Mouse (Mus musculus): ENCODE data around the gene Zzef1. TPM values are rescaled to one million over a fixed set of nuclear protein-coding genes. Genes with fewer than 3 reads are reported as not detected.

Gene Zzef1
- total RNA-seq, 2 experiments from 2014 or later = 45.5 to 51.1 TPM

DNA sequence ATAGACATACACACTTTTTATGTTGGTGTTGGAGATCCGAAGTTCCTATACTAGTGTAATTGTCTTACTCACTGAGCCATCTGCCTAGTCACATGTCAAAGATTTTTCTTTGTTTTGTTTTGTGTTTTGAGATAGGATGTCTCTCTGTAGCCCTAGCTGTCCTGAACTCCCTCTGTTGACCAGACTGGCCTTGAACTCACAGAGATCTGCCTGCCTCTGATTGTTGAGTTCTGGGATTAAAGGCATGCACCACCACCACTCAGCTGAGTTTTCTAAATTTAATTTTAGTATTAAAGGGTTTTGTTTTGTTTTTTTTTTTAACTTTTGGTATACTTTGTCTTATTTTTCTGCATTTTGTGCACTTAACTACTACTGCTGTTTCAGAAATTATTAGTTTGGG, 76.0 kb downstream of the Zzef1 start:
- DNase-seq (ENCODE audit: low spot score in 2 of 2) = no peak

DNA sequence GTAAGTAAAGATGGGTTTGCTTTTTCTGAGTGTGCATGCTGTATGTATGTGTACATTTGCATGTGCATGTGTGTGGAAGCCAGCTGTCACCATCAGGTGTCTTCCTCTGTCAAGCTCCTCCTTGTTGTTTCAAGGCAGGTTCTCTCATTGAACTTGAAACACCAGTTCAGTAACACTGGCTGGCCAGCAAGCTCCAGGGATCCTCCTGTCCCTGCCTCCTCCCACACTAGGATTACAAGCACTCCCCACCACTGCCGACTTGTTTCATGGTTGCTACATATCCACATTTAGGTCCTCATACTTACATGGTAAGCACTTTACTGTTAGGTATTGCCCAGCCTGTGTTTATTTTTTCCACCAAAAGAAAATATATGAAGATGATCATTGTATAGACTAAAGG, 96.6 kb downstream of the Zzef1 start:
- no peak for DNase-seq (ENCODE audit: low spot score in 2 of 2)

DNA sequence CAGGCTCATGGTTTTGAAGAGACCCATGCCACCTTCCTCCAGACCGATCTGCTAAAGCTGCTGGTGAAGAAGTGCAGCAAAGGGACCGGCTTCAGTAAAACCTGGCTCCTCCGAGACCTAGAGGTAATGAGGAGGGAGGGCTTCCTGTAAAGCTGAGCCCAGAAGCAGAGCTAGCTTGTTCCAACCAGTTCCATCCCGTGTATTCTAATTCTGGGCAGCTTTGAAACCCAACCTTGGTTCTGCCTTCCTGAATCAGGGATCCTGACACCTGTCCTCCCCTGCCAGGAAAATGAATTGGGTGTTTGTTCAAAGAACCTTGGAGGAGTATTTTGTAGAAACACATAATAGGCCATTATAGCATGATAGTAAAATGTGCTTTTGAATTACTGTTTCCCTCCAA, 112.4 kb downstream of the Zzef1 start:
- DNase-seq (ENCODE audit: low spot score in 2 of 2) = no peak

DNA sequence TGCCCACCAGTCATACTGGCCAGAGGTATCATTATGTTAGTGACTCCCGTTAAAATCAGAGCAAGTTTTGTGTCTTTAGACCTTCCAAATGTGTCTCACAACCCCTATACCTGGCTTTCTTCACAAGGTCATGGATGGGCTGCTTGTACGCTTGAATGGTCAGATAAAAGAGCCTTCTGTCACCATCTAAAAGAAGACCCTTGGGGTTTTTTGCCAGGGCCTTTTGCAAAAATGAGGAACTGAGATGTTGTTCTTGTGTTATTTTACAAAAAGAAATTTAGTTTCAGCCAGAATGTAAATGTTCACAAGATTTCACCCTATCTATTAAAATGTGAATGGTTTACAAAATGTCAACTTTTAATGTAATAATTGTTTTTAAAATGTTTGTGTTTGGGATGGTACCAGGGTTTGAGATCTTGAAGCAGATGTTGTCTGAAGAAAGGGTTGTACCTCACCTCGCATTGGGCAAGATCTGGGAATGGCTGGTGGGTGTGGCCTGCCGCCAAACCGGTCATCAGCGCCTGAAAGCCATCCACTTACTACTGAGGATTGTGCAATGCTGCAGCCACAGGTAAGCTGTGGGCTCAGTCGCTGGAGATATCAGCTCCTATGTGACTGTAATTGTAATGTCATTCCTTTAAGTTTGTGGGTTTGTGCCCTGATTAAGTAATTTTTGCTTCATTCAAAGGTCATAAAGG, 121.4 kb downstream of the Zzef1 start:
- no peak for DNase-seq (ENCODE audit: low spot score in 2 of 2)

DNA sequence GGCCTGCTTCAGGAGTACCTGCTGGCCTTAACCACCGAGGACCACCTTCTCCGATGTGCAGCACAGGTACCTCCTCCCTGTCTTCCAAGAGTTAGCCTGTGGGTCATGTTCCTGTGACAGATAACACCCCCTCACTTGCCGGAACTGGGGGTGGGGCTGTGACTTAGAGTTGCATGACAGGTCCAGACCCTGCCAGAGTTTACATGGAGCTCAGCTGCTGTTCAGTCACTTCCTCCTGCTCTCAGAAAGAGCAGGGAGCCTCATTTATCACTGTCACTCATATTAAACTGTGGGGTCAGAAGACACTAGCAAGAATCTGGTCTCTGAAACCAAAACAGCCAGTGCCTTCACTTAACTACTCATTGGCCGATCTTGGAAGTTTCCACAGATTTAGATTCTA, 127.1 kb downstream of the Zzef1 start:
- no peak for DNase-seq (ENCODE audit: low spot score in 2 of 2)

DNA sequence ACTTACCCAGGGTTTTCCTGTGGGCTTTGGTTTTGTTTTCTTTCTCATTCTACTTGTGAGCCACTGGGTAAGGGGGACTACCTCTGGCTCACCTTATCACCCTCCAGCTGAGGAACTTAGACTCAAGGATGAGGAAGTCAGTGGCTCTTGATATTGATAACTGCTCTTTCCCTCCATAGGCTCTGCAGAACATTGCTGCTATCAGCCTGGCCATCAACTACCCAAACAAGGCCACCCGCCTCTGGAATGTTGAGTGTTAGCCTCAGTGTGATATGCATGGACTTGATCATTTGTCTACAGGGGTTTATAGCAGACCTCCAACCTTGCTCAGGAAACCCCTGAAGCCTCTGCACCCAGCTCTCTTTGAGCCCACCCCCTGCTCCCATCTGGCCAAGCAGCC, 128.4 kb downstream of the Zzef1 start:
- DNase-seq (ENCODE audit: low spot score in 2 of 2) = no peak

DNA sequence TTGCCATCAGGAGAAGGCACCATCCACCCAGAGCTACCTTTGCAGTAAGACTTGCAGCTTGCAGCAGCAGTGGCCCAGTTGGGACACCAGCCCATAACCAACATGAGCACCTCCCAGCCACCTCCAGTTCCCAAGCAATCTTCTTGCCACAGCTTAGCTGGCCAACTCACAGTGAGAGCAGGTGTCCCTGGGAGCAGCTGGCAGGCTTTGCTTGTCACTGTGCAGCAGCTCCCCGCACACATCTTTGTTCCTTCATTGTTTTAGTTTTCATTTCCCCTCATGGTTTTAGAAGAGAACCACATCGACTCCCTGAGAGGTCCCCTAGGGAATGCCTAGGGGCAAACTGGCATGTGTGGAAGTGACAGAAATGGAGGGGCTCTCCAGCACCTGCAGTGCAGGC, 129.0 kb downstream of the Zzef1 start:
- DNase-seq (ENCODE audit: low spot score in 2 of 2) = no peak

DNA sequence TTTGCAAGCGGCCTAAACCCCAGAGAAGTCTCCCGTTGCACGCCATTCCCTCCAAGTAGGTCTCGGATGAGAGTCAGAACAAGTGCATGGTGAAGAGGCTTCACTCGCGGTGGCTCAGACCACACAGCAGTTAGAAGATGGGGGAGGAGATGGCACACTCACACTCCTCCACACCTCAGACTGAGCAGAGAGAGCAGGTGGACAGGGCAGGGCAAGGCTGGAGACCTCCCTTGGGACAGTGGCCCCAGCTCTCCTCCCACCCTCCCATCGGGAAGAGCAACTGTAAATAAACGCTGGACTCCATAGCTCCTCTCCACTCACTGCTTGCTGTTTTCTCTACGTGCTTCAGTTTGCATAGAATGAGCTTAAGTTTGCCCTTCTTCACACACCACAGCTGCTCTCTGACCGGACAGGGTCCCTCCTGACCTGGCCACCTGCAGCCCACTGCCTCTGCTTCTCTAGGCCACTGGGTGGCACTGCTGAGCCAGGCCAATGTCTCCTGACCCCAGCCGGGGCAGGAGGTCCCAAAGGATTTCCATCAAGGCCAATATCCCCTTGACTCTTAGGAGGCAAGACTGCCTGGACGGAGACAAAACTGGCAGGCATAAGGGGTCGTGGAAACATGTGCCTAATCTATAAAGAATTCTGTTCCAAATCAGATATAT, 130.3 kb downstream of the Zzef1 start:
- peak; percentile 31 to 45 for DNase-seq (ENCODE audit: low spot score in 2 of 2)

DNA sequence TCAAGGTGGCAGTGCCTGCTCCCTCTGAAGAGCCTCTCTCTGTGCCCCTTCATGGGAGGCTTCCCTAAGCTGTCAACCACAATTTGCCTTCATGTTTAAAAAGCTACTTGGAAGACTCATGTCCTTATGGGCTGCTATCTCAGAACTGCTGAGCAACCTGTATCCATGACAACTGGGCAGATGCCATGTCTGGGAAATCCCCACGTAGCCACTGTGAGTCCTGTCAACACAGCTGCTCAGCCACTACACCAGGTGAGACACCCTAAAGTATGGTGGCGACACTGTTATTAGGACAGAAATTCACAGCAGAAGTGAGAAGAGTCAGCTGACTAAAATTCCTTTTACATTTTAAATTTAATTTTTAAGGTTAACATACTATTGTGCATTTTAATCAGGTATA, 132.5 kb downstream of the Zzef1 start:
- peak in 1 of 2 experiments; percentile 24 for DNase-seq (ENCODE audit: low spot score in 2 of 2)

DNA sequence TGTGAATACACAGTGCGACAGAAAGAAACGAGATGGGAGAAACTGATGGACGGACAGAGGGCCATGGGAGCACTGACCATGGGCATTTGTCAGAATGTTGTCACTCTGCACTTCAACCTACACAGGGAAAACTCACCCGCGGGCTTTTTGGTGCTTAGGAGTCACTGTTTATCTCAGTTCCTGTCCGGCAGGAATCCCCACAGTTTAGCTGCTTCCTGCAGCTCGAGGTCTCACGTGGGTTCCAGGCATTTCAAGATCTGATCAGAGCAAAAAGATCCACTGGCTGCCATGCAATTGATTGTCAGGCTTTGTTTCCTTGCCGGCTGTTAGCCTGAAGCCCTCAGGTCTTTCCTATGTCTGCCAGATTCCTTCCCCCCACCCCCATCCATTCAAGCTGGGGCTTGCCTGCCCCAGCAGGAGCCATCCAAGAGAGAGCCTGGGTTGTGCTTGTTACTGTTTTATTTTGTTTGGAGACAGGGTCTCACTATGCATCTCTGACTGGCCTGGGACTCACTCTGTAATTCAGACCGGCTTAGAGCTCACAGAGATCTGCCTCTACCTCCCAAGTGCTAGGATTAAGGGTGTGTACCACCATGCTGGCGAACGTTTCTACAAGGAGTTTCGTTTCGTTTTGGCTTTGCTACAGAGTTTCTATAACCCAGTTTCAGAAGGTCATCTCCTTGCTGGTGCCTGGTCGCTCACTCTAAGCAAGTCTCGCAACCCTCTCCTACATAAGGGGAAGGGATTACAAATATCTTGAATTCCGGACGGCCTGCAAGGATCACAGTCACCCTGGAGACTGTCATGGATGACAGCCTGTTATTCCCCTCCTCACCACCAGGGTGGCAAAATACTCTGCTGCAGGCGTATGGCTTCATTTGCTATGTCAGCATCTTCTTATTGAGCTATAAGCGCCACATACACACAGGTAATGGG, 144.4 kb downstream of the Zzef1 start:
- DNase-seq (ENCODE audit: low spot score in 2 of 2) = peak in 1 of 2 experiments; percentile 32

DNA sequence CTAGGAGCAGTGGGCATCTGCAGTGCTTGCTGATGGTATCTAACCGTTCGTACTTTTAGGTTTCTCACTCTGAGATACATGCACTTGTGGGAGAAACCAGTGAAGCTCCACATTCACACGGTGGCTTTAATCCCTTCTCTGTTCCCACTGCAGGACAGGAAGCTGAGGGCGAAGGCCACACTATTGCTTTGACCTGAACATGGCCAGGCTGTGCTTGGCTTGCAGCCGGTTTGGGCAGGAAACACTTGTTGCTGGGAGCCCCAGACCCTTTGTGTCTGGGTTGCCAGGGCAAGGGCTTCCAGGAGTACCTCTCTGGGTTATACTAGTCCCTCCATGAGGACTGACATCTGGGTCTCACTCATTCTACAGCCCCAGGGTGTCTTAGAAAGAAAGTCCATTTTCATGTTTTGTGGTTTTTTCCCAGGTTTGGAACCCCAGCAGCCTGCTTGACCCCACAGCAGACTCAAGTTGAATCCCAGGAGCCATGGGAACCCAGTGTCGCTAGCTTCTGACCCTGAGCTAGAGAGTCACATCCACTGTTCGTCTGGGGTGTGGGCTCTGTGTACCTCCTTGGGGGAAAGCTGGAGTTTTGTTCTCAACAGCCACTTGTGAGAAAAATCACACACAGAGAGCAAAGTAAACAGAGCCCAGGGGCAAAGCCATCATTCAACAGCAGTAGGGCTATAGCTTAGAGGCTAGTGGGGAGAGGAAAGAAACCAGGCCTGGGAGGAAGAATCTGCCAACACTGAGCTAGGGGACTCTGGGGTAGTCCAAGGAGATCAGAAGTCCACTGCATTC, 149.2 kb downstream of the Zzef1 start:
- DNase-seq (ENCODE audit: low spot score in 2 of 2) = no peak

DNA sequence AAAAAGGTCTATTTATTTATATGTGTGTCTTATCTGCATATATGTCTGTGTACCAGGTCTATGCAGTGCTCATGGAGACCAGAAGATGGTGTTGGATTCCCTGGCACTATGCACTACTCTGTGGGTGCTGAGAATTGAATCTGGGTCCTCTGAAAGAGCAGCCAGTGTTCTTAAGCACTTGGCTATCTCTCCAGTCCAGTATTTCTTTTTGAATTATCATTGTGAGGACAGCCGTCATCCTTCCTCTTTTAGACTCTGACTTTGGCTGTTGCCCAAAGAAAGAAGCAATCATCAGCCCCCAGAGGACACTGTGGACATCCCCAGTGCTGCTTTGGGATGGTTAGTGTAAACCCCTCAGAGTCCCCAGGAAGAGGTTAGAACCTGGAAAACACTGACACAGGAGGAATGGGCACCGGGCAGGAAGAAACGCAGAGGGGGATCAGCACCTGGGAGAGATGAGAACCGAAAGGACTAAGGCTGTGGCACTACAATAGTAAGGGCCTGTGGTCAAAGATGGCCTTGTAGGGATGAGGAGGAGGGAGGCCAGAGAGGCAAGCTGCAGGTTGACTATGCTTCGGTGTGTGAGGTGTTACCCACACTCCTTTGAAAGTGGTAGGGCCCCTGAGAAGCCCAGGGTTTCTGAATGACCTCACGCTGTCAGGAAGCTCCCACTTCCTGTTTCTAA, 150.0 kb downstream of the Zzef1 start:
- no peak for DNase-seq (ENCODE audit: low spot score in 2 of 2)

DNA sequence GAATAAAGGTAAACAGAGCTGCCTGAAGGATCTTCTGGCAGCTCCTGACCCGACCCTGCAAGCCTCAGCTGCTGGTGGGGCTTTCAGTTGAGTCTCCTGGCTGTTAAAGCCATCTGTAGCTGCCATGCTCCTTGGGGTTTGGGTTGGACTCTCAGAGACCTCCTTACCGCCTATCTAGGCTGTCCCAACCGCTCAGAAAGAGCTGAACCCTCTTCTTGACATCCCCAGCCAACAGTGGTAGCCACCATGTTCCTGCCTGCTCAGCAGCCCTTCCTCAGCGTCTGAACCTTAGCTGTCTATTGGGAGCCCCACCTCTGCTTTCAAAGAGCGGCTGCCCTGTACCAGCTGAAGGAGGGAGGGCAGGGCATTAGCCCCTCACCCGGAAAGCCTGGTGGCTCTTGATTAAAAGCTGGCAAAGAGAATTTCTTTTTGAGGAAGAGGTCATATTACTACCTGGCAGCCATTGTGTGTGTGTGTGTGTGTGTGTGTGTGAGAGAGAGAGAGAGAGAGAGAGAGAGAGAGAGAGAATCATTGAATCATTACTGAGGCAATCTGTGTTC, 150.6 kb downstream of the Zzef1 start:
- no peak for DNase-seq (ENCODE audit: low spot score in 2 of 2)

DNA sequence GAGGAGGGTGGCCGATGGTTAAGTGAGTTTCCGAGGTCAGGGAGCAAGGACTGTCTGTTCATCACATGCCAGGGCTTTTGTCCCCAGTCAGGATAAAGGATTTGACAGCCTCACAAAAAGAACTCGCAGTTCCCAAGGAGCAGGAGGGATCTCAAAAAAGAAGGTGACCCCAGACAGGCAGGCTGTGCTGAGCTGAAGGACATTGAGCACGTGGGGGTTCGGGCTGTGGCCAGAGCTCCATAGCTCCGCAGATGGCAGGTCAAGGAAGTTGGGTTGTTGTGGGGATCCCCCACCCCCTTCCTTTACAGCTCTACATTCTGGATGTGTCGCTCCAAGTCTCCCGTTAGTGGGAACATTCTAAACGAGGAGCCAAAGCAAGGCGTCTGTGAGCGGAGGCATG, 151.8 kb downstream of the Zzef1 start:
- no peak for DNase-seq (ENCODE audit: low spot score in 2 of 2)

DNA sequence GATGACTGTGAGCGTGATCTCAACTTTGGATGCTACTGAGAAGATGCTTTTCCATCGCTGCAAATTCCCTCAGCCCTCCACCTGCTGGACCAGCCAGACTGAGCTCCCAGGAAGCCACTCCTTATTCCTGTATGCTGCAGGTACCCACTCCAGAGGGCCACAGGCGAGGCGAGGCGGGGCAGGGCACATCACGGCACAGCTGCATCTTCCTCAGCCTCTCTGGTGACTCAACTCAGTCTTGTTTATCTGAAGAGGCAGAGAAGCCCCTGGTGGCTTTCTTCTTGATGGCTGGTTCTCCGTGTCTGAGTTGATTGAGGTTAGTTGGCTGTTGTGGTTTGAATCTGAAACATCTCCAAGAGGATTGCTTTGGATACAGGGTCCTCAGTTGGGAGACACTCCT, 152.2 kb downstream of the Zzef1 start:
- no peak for DNase-seq (ENCODE audit: low spot score in 2 of 2)

DNA sequence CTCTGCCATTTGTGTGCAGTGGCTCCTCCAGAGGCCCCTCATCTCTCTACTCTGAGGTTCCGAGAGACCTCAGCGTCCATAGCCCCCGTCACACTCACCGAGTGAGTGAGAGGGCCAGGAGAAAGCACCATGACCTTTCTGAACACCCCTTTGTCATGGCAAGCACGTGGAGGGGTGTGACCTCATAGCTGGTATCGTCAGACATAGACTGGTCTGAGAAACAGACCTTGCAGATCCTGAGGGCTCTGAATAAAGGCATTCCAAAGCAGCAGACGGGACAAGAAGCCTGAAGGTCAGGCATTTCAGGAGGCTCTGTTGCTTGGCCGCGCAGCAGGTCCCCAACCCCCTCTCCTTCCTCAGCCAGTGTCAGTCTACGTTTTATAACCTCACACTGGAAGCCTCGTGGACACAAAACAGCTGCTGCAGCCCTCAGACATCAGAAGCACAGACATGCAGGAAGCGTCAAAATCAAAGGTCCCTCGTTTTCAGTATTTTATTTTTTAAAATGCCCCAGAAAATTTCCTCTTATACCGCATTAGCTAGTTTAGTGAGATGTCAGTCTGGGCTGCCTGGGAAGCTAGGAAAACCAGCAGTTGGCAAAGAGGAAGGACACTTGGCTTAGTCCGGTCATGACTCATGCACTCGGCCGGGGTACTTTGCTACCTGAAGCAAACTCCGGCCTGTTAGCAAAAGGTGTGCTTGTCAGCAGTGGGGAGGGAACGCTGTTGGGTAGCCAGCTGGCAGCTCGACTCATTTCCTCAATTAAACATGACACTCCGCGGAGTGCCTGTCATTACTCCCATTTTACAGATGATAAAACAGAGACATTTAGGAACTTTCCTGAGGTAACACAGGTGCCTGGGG, 155.3 kb downstream of the Zzef1 start:
- DNase-seq (ENCODE audit: low spot score in 2 of 2) = no peak

DNA sequence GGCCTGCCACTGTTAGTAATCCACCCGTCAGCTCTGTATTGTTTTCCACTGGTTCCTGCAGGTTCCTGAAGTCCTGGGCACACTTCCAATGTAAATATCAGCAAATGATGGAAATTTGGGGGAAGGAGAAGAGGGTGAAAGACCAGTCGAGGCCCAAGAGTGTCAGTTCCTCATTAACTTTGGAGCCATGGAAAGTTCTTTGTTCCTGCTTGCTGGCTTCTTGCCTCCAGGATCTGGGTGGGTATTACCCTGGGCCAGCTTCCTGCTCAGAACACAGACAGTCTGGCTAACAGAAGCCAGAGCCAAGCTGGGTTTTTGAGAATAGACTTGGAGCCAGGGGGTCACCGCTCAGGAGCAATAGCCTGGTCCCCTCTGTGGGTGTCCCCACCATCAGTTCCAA, 156.2 kb downstream of the Zzef1 start:
- DNase-seq (ENCODE audit: low spot score in 2 of 2) = no peak

DNA sequence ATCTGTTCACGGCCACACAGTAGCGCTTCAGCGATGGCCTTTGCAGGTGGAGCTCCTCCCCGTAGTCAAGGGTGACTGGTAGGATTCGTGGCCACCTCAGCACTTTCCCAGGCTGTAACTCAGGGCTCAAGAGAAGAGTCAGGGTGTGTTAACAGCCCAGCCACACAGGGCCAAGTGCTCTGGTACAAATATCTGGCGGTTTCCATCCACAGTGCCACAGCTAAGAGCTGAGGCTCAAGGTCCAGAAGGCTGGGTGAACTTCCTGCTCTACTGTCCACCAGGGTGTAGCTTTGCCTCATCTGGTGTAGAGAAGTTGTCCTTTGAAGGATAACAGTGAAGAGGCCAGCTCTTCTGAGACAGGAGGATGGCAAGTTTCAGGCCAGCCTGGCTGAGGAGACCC, 156.7 kb downstream of the Zzef1 start:
- no peak for DNase-seq (ENCODE audit: low spot score in 2 of 2)

DNA sequence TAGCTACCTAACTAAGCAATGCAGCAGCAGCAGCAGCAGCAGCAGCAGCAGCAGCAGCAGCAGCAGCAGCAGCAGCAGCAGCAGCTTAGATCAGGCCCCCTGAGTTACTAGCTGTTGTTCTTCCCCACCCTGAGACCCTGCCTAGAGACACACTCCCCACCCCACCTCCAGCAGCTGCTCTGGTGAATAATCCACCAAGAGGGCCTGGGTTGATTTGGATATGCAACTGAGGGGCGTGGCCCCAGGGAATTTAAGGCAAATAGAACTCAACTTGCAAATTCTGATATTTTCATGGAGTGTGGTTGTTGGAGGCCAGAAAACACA, 157.1 kb downstream of the Zzef1 start:
- DNase-seq (ENCODE audit: low spot score in 2 of 2) = no peak
